Mouse (Mus musculus) heart, embryonic 16.5 days (tissue): ENCODE data around the gene Map3k7. TPM values are rescaled to one million over a fixed set of nuclear protein-coding genes. Genes with fewer than 3 reads are reported as not detected.
A peak's percentile ranks its signal among the peaks of the same experiment; 100 is the strongest.

Source experiments
- ATAC-seq: fragments of 200-750 bp; cut with Nextera tagmentation; replicated peaks from 2 replicates; pipeline ENCODE4 v1.8.0; 2017; ENCODE audit warnings: moderate number of reproducible peaks; ENCODE audit not compliant: insufficient read depth, low FRiP score; ENCODE audit errors: extremely low read depth
- H3K27ac ChIP-seq: fragments of 300-500 bp; sonication (generic); 2 replicates; pipeline ENCODE4 v1.5.1; 2014; ENCODE audit warnings: mild to moderate bottlenecking, low read length, control low read depth, moderate library complexity
- H3K27me3 ChIP-seq: fragments of 300-500 bp; sonication (generic); 2 replicates; pipeline ENCODE4 v1.6.1; 2014; ENCODE audit warnings: low read length, mixed read lengths; ENCODE audit not compliant: control insufficient read depth, insufficient read depth
- H3K36me3 ChIP-seq: fragments of 300-500 bp; sonication (generic); 2 replicates; pipeline ENCODE4 v1.6.1; 2014; ENCODE audit not compliant: control insufficient read depth, insufficient read depth
- H3K4me1 ChIP-seq: fragments of 300-500 bp; sonication (generic); 2 replicates; pipeline ENCODE4 v1.6.1; 2014; ENCODE audit warnings: low read length, mixed read lengths; ENCODE audit not compliant: control insufficient read depth, insufficient read depth
- H3K4me2 ChIP-seq: fragments of 300-500 bp; sonication (generic); 2 replicates; pipeline ENCODE4 v1.6.1; 2014; ENCODE audit warnings: low read depth, mild to moderate bottlenecking, control low read depth, low read length
- H3K4me3 ChIP-seq: fragments of 300-500 bp; sonication (generic); 2 replicates; pipeline ENCODE4 v1.5.1; 2014; ENCODE audit warnings: mild to moderate bottlenecking, control low read depth, low read length
- H3K9ac ChIP-seq: fragments of 300-500 bp; sonication (generic); 2 replicates; pipeline ENCODE4 v1.6.1; 2014; ENCODE audit warnings: low read length, control low read depth
- H3K9me3 ChIP-seq: fragments of 300-500 bp; sonication (generic); replicated peaks from 2 replicates; pipeline ENCODE4 v1.6.1; 2016; ENCODE audit warnings: low read length; ENCODE audit not compliant: control insufficient read depth
- WGBS: fragments of 180-500 bp; shearing (Covaris S2); extraction: QIAGEN DNeasy Blood & Tissue Kit; methylation state at CpG from one replicate; pipeline ENCODE4 v1.1.7; 2014; 5-methylcytosine and 5-hydroxymethylcytosine counted together
- polyA plus RNA-seq: library from polyadenylated mRNA; unstranded; fragments of >200 nt; fragmentation: Nextera tagmentation; extraction: Ambion mirVana; gene quantifications from 2 replicates; pipeline ENCODE4 v1.2.1, GENCODE M21; 2015

Gene Map3k7
- polyA plus RNA-seq, 1 experiment from 2014 or later, result 26.6 TPM

- no peak overlapping the region for H3K27ac ChIP-seq
- no peaks in the 10 kb centered on the region for H3K9me3 ChIP-seq
- ATAC-seq, result no peak
- no peak overlapping the region for H3K9ac ChIP-seq
- no peaks in the 10 kb centered on the region for H3K36me3 ChIP-seq
- H3K4me2 ChIP-seq, result no peak overlapping the region
- H3K4me1 ChIP-seq, result no peaks in the 10 kb centered on the region
- no peak overlapping the region for H3K4me3 ChIP-seq
- H3K27me3 ChIP-seq, result no peaks in the 10 kb centered on the region
- WGBS, result 37% methylated on average over 5 of the region's 5 CpGs
These were observed 81.3 kb downstream of the Map3k7 start for GRCm38 (mm10) chr4:32045234-32045633.

DNA sequence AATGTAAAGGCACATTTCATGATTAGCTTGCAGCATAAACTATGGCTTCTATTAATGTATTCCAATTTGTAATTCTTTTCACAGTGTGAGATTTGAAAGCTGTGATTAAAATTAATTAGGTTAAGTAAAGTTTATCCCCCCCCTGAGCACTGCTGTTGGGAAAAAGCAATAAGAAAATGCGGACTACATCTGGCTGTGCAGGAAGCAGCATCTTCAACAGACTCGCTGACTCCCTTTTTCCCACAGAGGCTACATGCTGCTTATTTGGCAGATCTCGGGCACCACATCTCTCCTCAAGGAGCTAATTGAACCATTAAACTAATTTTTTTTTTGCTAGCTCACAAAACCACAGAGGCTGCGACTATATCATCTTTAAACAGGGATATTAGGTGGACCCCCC, 85.9 kb downstream of the Map3k7 start:
- H3K36me3 ChIP-seq, result no peaks in the 10 kb centered on the region
- H3K9me3 ChIP-seq, result no peaks in the 10 kb centered on the region
- no peaks in the 10 kb centered on the region for H3K4me1 ChIP-seq
- no peak for ATAC-seq
- no peak overlapping the region for H3K4me2 ChIP-seq
- no peak overlapping the region for H3K9ac ChIP-seq
- H3K27me3 ChIP-seq, result no peaks in the 10 kb centered on the region
- 61% methylated on average over 4 of the region's 4 CpGs for WGBS
- no peak overlapping the region for H3K27ac ChIP-seq
- H3K4me3 ChIP-seq, result no peak overlapping the region

DNA sequence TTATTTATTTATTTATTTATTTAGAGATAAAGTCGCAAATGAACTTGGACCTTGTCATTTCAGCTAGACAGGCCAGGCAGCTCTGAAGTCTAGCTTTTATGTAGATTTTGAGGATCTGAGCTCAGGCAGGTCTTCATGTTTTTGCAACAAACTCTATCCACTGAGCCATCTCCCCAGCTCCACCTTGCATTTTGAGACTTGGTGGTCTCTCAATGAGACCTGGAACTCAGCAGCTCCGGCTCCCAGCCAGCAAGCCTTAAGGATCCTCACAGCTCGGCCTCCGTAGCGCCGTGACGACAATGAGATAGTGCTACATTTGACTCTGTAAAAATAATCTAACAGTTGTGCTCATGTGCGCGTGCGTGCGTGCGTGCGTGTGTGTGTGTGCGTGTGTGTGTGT, 89.3 kb downstream of the Map3k7 start:
- Histone ChIP-seq H3K4me3 (no peak overlapping the region), H3K9me3 (no peaks in the 10 kb centered on the region), H3K9ac (no peak overlapping the region), H3K36me3 (no peaks in the 10 kb centered on the region), H3K4me2 (no peak overlapping the region), H3K4me1 (no peaks in the 10 kb centered on the region; the same call in 1 of the 2 replicates), H3K27me3 (no peaks in the 10 kb centered on the region), H3K27ac (no peak overlapping the region)
- WGBS, result 92% methylated on average over 14 of the region's 14 CpGs
- no peak for ATAC-seq

GRCm38 (mm10) chr4:32055151-32056052, 91.5 kb downstream of the Map3k7 start:
- Histone ChIP-seq H3K36me3 (no peaks in the 10 kb centered on the region), H3K27me3 (no peaks in the 10 kb centered on the region), H3K4me2 (peak overlapping the region; percentile 68), H3K4me3 (peak overlapping the region; percentile 52), H3K9me3 (no peaks in the 10 kb centered on the region), H3K9ac (peak overlapping the region; percentile 61), H3K27ac (no peak overlapping the region), H3K4me1 (no peaks in the 10 kb centered on the region; the same call in 1 of the 2 replicates)
- peak; percentile 77 for ATAC-seq
- 14% methylated on average over 21 of the region's 21 CpGs for WGBS

DNA sequence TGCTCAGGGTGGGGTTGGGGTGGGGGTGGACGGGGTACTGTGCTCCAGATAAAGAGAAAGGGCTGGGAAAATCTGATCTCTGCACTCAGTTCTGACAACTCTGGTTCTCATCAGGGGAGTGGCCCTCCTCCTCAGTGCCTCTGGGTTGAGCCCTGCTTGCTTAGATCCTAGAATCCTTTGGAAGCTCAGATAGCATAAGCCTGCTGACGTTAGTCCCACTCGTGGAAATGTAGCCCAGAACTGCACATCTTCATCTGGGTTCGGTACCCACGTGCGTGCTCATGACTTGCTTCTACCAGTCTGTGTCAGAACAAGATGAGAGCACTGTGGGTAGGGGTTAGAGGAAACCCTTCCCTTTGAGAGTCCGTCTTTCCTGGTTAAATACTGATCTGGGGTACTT, 92.5 kb downstream of the Map3k7 start:
- Histone ChIP-seq H3K4me3 (no peak overlapping the region), H3K27ac (no peak overlapping the region), H3K27me3 (no peaks in the 10 kb centered on the region), H3K9ac (no peak overlapping the region), H3K4me1 (no peaks in the 10 kb centered on the region; the same call in 1 of the 2 replicates), H3K4me2 (no peak overlapping the region), H3K36me3 (no peaks in the 10 kb centered on the region), H3K9me3 (no peaks in the 10 kb centered on the region)
- no peak for ATAC-seq
- WGBS, result 68% methylated on average over 7 of the region's 7 CpGs

GRCm38 (mm10) chr4:32057102-32057501, 93.2 kb downstream of the Map3k7 start:
- WGBS, result 57% methylated on average over 5 of the region's 5 CpGs
- Histone ChIP-seq H3K4me1 (no peaks in the 10 kb centered on the region; the same call in 1 of the 2 replicates), H3K4me2 (no peak overlapping the region), H3K27me3 (no peaks in the 10 kb centered on the region), H3K9me3 (no peaks in the 10 kb centered on the region), H3K27ac (no peak overlapping the region), H3K9ac (no peak overlapping the region), H3K36me3 (no peaks in the 10 kb centered on the region), H3K4me3 (no peak overlapping the region)
- no peak for ATAC-seq

DNA sequence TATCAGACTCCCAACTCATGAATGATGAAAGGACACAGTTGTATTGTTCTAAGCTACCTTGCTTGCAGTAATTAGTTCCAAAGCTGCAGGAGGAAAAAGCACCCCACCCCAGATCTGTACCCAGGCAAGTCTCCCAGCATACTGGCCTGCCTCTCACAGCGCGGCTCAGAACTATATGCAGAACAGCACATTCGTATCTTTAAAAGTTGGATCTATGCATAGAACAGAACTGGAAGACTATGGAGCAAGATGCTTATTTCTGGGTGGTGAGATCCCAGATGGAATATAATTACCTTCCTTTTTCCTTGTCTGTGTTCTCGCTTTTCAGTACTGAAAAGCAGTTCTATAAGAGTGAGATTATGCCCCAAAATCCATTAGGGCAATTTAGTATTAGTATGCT, 96.8 kb downstream of the Map3k7 start:
- Histone ChIP-seq H3K27ac (no peak overlapping the region), H3K4me2 (no peak overlapping the region), H3K4me3 (no peak overlapping the region), H3K4me1 (no peaks in the 10 kb centered on the region; the same call in 1 of the 2 replicates), H3K9ac (no peak overlapping the region), H3K36me3 (no peaks in the 10 kb centered on the region), H3K9me3 (no peaks in the 10 kb centered on the region), H3K27me3 (no peaks in the 10 kb centered on the region)
- WGBS, result 91% methylated on average over 4 of the region's 4 CpGs
- no peak for ATAC-seq

DNA sequence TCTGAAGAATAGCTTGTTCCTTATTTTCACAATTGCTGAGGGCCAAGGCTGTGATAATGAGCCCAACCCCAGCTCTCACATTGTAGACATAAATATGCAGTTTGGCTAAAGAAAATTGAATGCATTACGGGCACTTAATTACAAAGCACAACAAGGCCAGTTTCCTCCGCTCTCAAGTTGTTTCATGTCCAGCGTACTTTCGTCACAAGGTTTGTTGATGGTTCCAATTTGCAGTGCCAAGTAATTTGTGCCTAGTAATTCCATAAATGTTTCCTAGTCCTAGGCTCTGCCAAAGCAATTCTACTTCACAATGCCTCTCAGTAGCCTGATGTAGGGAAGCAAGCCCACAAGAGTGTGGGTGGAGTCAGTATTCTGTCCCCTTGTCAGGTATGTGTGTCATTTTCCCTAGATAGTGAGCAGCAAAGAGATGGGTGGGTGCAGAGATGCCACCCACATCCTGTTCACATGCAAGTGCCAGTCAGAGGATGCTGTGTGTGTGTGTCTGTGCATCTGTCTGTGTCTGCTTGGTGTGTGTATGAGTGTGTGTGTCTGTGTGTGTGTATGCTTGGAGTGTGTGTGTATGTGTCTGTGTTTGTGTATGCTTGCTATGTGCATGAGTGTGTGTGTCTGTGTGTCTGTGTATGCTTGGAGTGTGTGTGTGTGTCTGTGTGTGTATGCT, 98.6 kb downstream of the Map3k7 start:
- Histone ChIP-seq H3K4me1 (no peaks in the 10 kb centered on the region), H3K27ac (no peak overlapping the region), H3K4me2 (no peak overlapping the region), H3K36me3 (no peaks in the 10 kb centered on the region), H3K4me3 (no peak overlapping the region), H3K9ac (no peak overlapping the region), H3K9me3 (no peaks in the 10 kb centered on the region), H3K27me3 (no peaks in the 10 kb centered on the region)
- WGBS, result 81% methylated on average over 4 of the region's 4 CpGs
- ATAC-seq, result no peak

DNA sequence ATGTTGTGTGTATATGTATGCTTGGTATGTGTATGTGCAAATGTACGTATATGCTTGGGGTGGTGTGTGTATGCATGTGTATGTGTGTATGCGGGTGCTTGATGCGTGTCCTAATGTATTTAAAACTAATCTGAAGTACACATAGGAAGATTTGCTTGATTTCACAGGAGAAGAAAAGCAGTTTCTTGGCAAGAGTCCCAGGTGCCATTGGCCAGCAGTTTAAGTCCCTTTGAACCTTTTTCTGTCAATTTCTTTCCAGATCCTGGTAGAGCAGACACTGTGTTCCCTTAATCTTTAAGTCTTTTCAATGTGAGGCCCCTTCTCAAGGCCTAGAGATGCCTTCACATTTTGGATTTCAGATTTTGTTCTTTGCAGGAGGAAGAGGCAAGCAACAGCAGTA, 99.4 kb downstream of the Map3k7 start:
- H3K4me2 ChIP-seq, result no peak overlapping the region
- H3K27ac ChIP-seq, result no peak overlapping the region
- no peaks in the 10 kb centered on the region for H3K27me3 ChIP-seq
- H3K36me3 ChIP-seq, result no peaks in the 10 kb centered on the region
- H3K9ac ChIP-seq, result no peak overlapping the region
- ATAC-seq, result no peak
- H3K9me3 ChIP-seq, result no peaks in the 10 kb centered on the region
- 78% methylated on average over 3 of the region's 3 CpGs for WGBS
- H3K4me1 ChIP-seq, result no peaks in the 10 kb centered on the region
- H3K4me3 ChIP-seq, result no peak overlapping the region
